Mouse (Mus musculus) erythroblast, embryonic 14.5 days (primary cell): ENCODE measurements around the gene Syt12. TPM values are rescaled to one million over a fixed set of nuclear protein-coding genes. Genes with fewer than 3 reads are reported as not detected.

ENCODE experiments used
- H3K27me3 ChIP-seq: 2 replicates; pipeline ENCODE4 v1.6.1; 2012; ENCODE audit warnings: inconsistent platforms; ENCODE audit not compliant: control insufficient read depth
- H3K36me3 ChIP-seq: 2 replicates; pipeline ENCODE4 v1.6.1; 2012; ENCODE audit warnings: mild to moderate bottlenecking, inconsistent platforms; ENCODE audit not compliant: control insufficient read depth
- H3K4me1 ChIP-seq: 2 replicates; pipeline ENCODE4 v1.6.1; 2012; ENCODE audit warnings: inconsistent platforms; ENCODE audit not compliant: control insufficient read depth
- H3K4me3 ChIP-seq: replicated peaks from 2 replicates; pipeline ENCODE3; 2012; ENCODE audit warnings: moderate library complexity, mild to moderate bottlenecking, inconsistent platforms
- H3K9me3 ChIP-seq: 2 replicates; pipeline ENCODE4 v1.6.1; 2012; ENCODE audit warnings: low read length, inconsistent platforms, mixed read lengths; ENCODE audit not compliant: control insufficient read depth
- GATA1 ChIP-seq: IDR thresholded peaks from 2 replicates; pipeline ENCODE4 v1.6.1; 2012; ENCODE audit warnings: low read length, inconsistent platforms, mixed read lengths
- TAL1 ChIP-seq: IDR thresholded peaks from 3 replicates; pipeline ENCODE4 v1.6.1; 2012; ENCODE audit warnings: low read length, inconsistent platforms, mixed read lengths
- polyA plus RNA-seq: library from polyadenylated mRNA; stranded (reverse); fragments of >175 nt; gene quantifications from 2 replicates; pipeline ENCODE4 v1.2.3, GENCODE M21; 2012

The Syt12 gene
- polyA plus RNA-seq, 1 experiment, result not detected

DNA sequence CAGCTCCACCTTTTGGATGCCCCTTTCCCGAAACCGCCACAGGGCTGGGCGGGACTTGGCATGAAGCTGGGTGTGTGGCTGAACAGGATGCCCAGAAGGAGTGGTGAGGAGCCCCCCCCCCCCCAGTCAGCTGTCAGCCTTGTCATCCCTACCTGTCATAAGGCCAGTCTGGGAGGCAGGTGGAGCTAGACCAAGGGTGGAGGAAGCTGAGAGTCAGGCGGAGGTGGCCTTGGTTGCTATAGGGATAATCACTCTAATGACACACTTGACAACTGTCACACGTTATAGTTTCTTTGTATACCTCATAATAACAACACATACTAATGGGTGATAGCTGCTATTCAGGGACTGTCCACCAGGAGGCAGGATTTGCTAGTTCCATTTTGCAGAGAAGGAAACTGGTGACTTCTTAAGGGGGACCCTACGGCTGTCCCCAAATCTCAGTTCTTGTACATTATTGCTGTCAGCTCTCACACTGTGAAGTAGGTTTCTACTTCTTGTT, 36.1 kb downstream of the Syt12 start:
- no peak for TF ChIP-seq TAL1
- TF ChIP-seq GATA1, result no peak
- no peak overlapping the region for H3K4me3 ChIP-seq

GRCm38 (mm10) chr19:4440222-4440621, 37.0 kb downstream of the Syt12 start:
- TF ChIP-seq TAL1 (no peak), GATA1 (no peak)
- H3K36me3 ChIP-seq, result no peaks in the 10 kb centered on the region; the same call in 1 of the 2 replicates
- no peak overlapping the region for H3K4me3 ChIP-seq
- H3K4me1 ChIP-seq, result peaks cover 7% of the 10 kb centered on the region
- peaks cover 52% of the 10 kb centered on the region for H3K27me3 ChIP-seq
- no peaks in the 10 kb centered on the region for H3K9me3 ChIP-seq

More for the DNA sequence above, 36.1 kb downstream of the Syt12 start:
- Histone ChIP-seq H3K4me1 (peaks cover 6% of the 10 kb centered on the region), H3K36me3 (no peaks in the 10 kb centered on the region; the same call in 1 of the 2 replicates), H3K27me3 (peaks cover 49% of the 10 kb centered on the region), H3K9me3 (no peaks in the 10 kb centered on the region)

GRCm38 (mm10) chr19:4439161-4439801, 38.0 kb downstream of the Syt12 start, which contains the start of gene Rhod:
Rhod (minus strand) TSS chr19:4439432.
- Histone ChIP-seq H3K36me3 (no peaks in the 10 kb centered on the region; the same call in 1 of the 2 replicates), H3K27me3 (peaks cover 52% of the 10 kb centered on the region), H3K9me3 (no peaks in the 10 kb centered on the region), H3K4me1 (peaks cover 7% of the 10 kb centered on the region), H3K4me3 (peak within 1 kb of the TSS; percentile 54)
- TF ChIP-seq TAL1 (no peak), GATA1 (no peak)

GRCm38 (mm10) chr19:4438791-4439160, 38.5 kb downstream of the Syt12 start:
- TF ChIP-seq TAL1, result no peak
- TF ChIP-seq GATA1, result no peak
- Histone ChIP-seq H3K4me1 (peaks cover 7% of the 10 kb centered on the region), H3K36me3 (no peaks in the 10 kb centered on the region; the same call in 1 of the 2 replicates), H3K9me3 (no peaks in the 10 kb centered on the region), H3K4me3 (peak overlapping the region; percentile 54), H3K27me3 (peaks cover 50% of the 10 kb centered on the region)

- H3K27me3 ChIP-seq, result peaks cover 49% of the 10 kb centered on the region
- H3K9me3 ChIP-seq, result no peaks in the 10 kb centered on the region
- TF ChIP-seq GATA1 (no peak), TAL1 (no peak)
- no peaks in the 10 kb centered on the region; the same call in 1 of the 2 replicates for H3K36me3 ChIP-seq
- H3K4me1 ChIP-seq, result peaks cover 7% of the 10 kb centered on the region
- no peak overlapping the region for H3K4me3 ChIP-seq
These were observed 39.4 kb downstream of the Syt12 start for GRCm38 (mm10) chr19:4437886-4438285.

GRCm38 (mm10) chr19:4436254-4436653, 41.0 kb downstream of the Syt12 start:
- Histone ChIP-seq H3K4me3 (no peak overlapping the region), H3K9me3 (no peaks in the 10 kb centered on the region), H3K4me1 (peaks cover 2% of the 10 kb centered on the region; the same call in 1 of the 2 replicates), H3K27me3 (peaks cover 49% of the 10 kb centered on the region), H3K36me3 (no peaks in the 10 kb centered on the region; the same call in 1 of the 2 replicates)
- TF ChIP-seq TAL1 (no peak), GATA1 (no peak)

- Histone ChIP-seq H3K9me3 (no peaks in the 10 kb centered on the region), H3K4me3 (no peak overlapping the region), H3K27me3 (peaks cover 37% of the 10 kb centered on the region), H3K4me1 (peaks cover 2% of the 10 kb centered on the region; the same call in 1 of the 2 replicates), H3K36me3 (no peaks in the 10 kb centered on the region; the same call in 1 of the 2 replicates)
- no peak for TF ChIP-seq TAL1
- no peak for TF ChIP-seq GATA1
These were observed 42.2 kb downstream of the Syt12 start for GRCm38 (mm10) chr19:4434999-4435398.

GRCm38 (mm10) chr19:4433756-4434155, 43.5 kb downstream of the Syt12 start:
- H3K36me3 ChIP-seq, result no peaks in the 10 kb centered on the region; the same call in 1 of the 2 replicates
- TF ChIP-seq TAL1 (no peak), GATA1 (no peak)
- no peaks in the 10 kb centered on the region for H3K9me3 ChIP-seq
- peaks cover 2% of the 10 kb centered on the region; the same call in 1 of the 2 replicates for H3K4me1 ChIP-seq
- no peak overlapping the region for H3K4me3 ChIP-seq
- H3K27me3 ChIP-seq, result peaks cover 24% of the 10 kb centered on the region

DNA sequence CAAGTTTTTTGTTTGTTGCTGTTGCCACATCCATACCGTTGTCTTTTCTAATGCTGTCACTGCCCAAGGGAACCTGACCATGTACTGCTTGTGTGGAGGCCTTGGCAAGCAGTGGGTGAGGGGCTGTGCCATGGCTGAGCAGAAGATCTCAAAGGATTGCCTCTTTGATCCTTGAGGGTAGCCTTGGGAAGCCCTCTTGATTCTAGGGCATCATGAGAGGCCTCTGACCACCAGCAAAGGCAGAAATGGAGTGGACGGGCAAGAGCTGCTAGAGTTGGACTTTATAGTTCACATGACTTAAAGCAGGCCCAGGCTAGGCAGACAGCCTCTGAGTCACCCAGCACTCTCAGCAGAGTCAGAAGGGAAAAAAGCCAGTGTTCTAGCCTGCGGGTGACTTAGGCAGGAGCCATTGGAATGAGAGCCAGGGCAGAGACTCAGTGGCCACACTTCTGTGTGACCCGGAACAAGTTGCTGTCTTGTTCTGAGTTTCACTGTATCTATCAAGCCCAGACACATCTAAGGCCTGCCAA, 47.1 kb downstream of the Syt12 start:
- Histone ChIP-seq H3K36me3 (no peaks in the 10 kb centered on the region; the same call in 1 of the 2 replicates), H3K27me3 (no peaks in the 10 kb centered on the region; the same call in 1 of the 2 replicates), H3K9me3 (no peaks in the 10 kb centered on the region), H3K4me1 (no peaks in the 10 kb centered on the region), H3K4me3 (no peak overlapping the region)
- TF ChIP-seq GATA1, result no peak
- no peak for TF ChIP-seq TAL1
